Mouse (Mus musculus): Measurements from ENCODE around the gene Oard1. TPM values are rescaled to one million over a fixed set of nuclear protein-coding genes. Genes with fewer than 3 reads are reported as not detected.

Gene Oard1
- polyA plus RNA-seq, 1 experiment, result 4.5 TPM

GRCm38 (mm10) chr17:48425823-48426612, 16.2 kb downstream of the Oard1 start:
- TF ChIP-seq GATA1 (IDR thresholded peaks at IDR 0.05; ENCODE audit: low read length), result no peak

- no peak for TF ChIP-seq GATA1 (IDR thresholded peaks at IDR 0.05; ENCODE audit: low read length)
These were observed 17.4 kb downstream of the Oard1 start for GRCm38 (mm10) chr17:48426991-48427750.

- no peak for TF ChIP-seq GATA1 (IDR thresholded peaks at IDR 0.05; ENCODE audit: low read length)
These were observed 18.2 kb downstream of the Oard1 start for GRCm38 (mm10) chr17:48427852-48428530.

- no peak for TF ChIP-seq GATA1 (IDR thresholded peaks at IDR 0.05; ENCODE audit: low read length)
These were observed 20.6 kb downstream of the Oard1 start for GRCm38 (mm10) chr17:48430394-48430793.

- TF ChIP-seq GATA1 (IDR thresholded peaks at IDR 0.05; ENCODE audit: low read length), result no peak
These were observed 21.2 kb downstream of the Oard1 start for GRCm38 (mm10) chr17:48431054-48431453.

- no peak for TF ChIP-seq GATA1 (IDR thresholded peaks at IDR 0.05; ENCODE audit: low read length)
These were observed 22.6 kb downstream of the Oard1 start, which contains the start of gene Apobec2 for GRCm38 (mm10) chr17:48432158-48432980. TSS of gene Apobec2 (minus strand) at chr17:48432930.

- TF ChIP-seq GATA1 (IDR thresholded peaks at IDR 0.05; ENCODE audit: low read length), result no peak
These were observed 23.3 kb downstream of the Oard1 start for GRCm38 (mm10) chr17:48433006-48433655.

GRCm38 (mm10) chr17:48433689-48434330, 24.0 kb downstream of the Oard1 start:
- no peak for TF ChIP-seq GATA1 (IDR thresholded peaks at IDR 0.05; ENCODE audit: low read length)

- TF ChIP-seq GATA1 (IDR thresholded peaks at IDR 0.05; ENCODE audit: low read length), result no peak
These were observed 24.7 kb downstream of the Oard1 start for GRCm38 (mm10) chr17:48434479-48434878.

- TF ChIP-seq GATA1 (IDR thresholded peaks at IDR 0.05; ENCODE audit: low read length), result no peak
These were observed 26.7 kb downstream of the Oard1 start for GRCm38 (mm10) chr17:48436487-48436886.

- TF ChIP-seq GATA1 (IDR thresholded peaks at IDR 0.05; ENCODE audit: low read length), result no peak
These were observed 27.7 kb downstream of the Oard1 start for GRCm38 (mm10) chr17:48437421-48437911.

- no peak for TF ChIP-seq GATA1 (IDR thresholded peaks at IDR 0.05; ENCODE audit: low read length)
These were observed 33.1 kb downstream of the Oard1 start for GRCm38 (mm10) chr17:48442745-48443457.

GRCm38 (mm10) chr17:48443542-48444145, 33.8 kb downstream of the Oard1 start:
- no peak for TF ChIP-seq GATA1 (IDR thresholded peaks at IDR 0.05; ENCODE audit: low read length)
